Mouse (Mus musculus) left cerebral cortex, postnatal 14 days (tissue): Measurements from ENCODE around the gene Ceacam20. TPM values are rescaled to one million over a fixed set of nuclear protein-coding genes. Genes with fewer than 3 reads are reported as not detected.
"Not testable (repeated sequence)": the region's sequence is repeated elsewhere in the genome, so short reads cannot be mapped to it uniquely, and the experiment has no call there.

ENCODE experiments used
- DNase-seq, 2 experiments: peaks; one replicate each; pipeline ENCODE4 v3.0.0; 2021 to 2022; ENCODE audit warnings: low spot score in 2 of 2, mixed read lengths in 1 of 2
- intact Hi-C: fragments of 180-260 bp; cut with DNase I; formaldehyde crosslinking; loops from one replicate; pipeline ENCODE4 v1.15.1; 2025
- long read RNA-seq, 2 experiments: library from polyadenylated mRNA; stranded (forward); transcript quantifications; one replicate each; pipeline ENCODE4 v2.0.0; 2021
- total RNA-seq, 2 experiments: library from RNA; stranded (reverse); gene quantifications; 2 replicates each; pipeline ENCODE4 v1.2.3; 2021

Ceacam20 gene
- not detected for total RNA-seq
- long read RNA-seq, experiment 1, result 0 reads
- long read RNA-seq, experiment 2, result 0 reads

DNA sequence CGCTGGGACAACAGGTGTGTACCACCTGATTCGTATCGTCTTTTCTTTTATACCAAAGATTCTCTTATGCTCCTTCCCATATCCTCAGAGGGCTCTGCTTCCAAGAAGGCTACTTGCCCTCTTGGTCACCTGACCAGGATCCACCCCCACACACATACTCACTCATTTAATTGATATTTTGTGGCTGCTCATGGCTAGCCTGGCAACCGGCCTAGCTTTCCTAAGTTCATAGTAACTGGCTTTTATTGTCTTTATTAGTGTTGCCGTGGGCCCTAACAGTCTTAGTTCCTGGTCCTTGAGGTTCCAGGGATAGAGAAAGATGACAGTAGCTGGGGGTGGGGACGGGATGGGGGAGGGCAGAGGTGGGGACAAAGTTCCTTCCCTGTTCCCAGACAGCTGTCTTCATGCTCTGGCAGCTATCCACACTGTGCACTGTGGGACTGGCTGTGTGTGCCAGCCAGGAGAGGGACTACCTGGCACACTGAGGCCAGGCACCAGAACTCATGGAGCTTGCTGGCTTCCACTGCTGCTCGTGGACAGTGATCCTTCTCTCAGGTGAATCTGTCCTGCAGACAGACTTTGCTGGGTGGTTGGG lies at the start of gene Ceacam20:
Gene Ceacam20, plus strand, starts transcription at position 428 of the 595 bp plus-strand sequence.
- DNase-seq, result no peak
- intact Hi-C loops, result no loop called here

DNA sequence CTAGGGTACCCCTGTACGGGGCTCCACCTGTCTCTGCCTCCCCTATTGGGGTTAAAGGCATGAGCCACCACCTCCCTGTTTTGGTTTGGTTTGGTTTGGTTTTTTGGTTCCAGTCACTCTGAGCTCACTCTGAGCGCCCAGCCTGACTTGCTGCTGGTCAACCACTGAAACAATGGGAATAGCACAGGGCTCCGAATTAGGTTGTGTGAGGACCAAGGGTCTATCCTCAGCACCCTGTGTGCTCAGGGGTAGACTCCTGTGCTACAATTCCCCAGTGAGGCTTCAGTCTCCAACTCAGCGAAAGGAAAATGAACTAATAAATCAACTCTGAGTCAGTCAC lies 45.1 kb upstream of the Ceacam20 start:
- intact Hi-C loops, result no loop called here
- DNase-seq, result no peak

DNA sequence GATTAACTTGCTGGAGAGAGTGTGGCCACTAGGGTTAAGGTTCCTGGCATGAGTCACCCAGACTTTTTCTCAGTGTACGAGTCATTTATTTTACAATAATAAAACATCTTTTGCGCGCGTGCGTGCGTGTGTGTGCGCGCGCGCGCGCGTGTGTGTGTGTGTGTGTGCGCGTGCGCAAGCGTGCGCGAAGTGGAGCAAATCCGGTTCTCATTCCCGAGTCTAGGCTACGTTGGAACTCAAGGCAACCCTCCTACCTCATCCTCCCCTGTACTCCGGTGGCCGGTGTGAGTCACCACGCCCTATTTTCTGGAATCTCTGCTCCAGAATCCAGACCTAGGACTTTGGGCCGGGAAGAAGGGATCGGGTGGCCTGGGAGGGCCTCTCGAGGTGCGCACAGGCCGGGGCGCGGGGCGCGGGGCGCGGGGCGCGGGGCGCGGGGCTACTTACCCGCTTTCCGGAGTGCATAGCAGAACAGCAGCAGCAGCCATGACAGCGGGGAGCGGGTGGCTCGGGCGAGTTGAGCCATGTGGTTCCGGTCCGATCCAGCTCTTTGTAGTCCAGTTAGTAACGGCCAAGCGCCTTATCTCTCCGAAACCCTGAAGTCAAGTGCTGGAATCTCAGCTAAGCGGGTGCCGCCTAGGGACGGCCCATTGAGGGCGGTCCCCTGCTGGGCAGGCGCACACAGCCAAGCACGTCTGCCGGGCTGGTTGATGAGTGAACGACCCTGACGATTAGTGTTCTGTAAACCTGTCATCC lies 44.5 kb upstream of the Ceacam20 start, which contains the start of gene Pvr:
Gene Pvr, minus strand, starts transcription at position 655 of the 756 bp plus-strand sequence.
- peak; percentile 75 to 80 for DNase-seq
- intact Hi-C loops, result no loop called here

DNA sequence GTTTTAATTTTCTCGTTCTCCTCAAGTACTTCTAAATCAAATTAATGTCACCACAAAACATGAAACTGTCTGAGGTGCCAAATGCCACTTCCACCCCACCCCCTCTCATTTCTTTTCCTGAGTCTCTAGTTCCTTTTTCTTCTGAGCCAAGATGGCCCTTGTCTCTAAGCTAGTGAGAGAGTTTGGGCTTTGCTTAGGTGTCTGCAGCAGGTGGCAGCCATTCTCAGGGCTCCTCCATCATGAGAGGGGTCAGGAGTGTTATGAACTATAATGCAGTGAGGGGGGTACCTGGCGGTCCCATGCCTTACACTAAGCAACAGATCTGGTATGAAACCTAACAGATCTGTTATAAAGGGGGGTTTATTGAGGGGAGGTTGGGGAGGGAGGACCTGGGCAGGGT lies 41.9 kb upstream of the Ceacam20 start:
- DNase-seq, result no peak
- intact Hi-C loops, result no loop called here

DNA sequence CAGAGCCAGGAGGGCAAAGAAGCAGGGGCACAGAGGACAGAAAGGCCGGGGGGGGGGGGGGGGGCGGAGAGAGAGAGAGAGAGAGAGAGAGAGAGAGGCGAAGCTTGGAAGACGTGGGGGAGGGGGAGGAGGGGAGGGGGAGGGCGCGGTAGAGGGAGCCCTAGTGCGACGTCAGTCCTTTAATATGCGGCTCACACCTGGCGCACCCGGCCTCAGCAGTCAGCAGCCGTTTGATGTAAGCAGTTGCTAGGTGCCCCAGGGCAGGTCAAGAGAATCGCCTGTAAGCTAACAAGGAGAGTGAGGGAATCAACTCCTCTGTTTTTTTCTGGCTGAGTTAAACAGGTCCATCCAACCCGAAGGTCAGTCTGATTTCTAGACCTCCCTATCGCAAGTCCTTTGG lies 41.4 kb upstream of the Ceacam20 start:
- intact Hi-C loops, result no loop called here
- DNase-seq, result no peak

DNA sequence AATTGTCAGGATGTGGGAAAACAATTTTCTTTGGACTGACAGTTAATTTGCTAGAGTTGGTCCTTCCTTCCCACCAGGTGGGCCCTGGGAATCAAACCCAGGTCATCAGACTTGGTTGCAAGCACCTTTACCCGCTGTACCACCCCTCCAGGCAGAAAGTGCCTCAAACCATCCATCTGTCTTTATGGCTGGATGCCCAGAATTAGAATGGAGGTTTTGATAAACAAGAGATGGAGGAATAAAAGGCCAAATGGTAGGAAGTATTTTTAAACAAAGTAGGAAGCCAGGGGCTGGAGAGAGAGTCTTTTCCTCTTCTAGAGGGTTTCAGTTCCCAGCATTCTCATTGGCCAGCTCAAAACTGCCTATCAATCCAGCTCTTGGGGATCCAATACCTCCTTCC lies 39.8 kb upstream of the Ceacam20 start:
- no peak for DNase-seq
- intact Hi-C loops, result no loop called here

DNA sequence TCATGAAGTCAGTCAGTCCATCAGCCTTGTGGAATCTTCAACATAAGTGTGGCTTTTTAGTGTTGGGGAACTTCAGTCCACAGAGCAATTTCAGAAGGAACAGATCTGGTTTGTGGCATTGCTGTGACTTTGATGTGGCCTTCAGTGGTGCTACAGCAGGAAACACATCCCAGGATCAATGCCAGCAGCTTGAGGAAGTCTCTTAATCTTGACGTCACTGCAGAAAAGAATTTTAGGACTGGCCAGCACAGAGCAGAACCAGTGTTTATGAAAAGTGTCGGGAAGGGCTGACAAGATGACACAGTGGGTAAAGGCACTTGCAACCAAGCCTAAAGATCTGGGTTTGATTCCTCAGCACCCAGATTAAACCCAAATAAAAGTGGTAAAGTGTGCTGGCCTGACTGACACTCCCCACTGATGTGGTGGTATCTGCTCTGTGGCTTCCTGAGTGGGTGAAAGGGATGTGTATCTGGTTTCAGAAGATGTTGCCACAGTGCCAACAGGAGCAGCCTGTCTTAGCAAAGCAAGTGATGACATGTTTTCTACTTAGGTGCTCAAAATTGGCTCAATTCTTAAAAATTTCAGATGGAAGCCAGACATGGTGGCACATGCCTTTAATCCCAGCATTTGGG lies 38.2 kb upstream of the Ceacam20 start:
- intact Hi-C loops, result no loop called here
- DNase-seq, result no peak

DNA sequence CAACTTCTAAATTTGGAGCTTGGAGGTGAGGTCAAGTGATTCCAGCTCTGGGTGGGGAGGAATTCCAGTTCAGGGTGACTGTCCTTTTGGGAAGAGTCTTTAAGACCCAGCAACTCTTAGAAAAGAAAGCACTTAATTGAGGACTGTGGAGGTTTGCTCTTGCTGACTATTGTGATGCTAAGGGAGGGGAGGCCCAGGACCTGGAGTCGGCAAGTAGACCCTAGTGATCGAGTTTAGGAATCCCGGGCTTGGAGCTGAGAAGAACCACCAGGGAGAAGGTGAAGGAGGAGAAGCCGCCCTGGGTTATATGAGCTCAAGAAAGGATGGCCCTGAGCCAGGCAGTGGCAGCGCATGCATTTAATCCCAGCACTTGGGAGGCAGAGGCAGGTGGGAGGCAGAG lies 36.7 kb upstream of the Ceacam20 start:
- DNase-seq, result no peak
- intact Hi-C loops, result no loop called here

DNA sequence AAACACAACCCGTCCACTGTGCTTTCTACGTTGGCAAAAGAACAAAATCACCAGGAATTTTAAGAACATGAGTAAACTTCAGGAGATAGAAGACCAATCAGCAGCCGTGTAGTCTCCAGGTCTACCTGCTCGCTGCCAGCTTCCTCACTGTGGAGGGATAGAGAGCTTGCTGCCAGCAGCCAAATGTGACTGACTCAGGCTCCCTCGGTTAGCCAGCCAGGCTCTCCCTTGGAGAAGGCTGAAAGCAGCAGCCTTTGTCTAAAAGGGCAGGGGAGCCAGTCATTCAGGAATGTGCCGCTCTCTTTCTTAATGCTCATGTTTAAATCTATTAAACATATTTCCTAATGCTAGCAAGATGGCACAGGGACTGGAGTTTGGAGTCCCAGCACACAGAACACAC lies 34.7 kb upstream of the Ceacam20 start:
- intact Hi-C loops, DNase-seq: not testable (repeated sequence)

DNA sequence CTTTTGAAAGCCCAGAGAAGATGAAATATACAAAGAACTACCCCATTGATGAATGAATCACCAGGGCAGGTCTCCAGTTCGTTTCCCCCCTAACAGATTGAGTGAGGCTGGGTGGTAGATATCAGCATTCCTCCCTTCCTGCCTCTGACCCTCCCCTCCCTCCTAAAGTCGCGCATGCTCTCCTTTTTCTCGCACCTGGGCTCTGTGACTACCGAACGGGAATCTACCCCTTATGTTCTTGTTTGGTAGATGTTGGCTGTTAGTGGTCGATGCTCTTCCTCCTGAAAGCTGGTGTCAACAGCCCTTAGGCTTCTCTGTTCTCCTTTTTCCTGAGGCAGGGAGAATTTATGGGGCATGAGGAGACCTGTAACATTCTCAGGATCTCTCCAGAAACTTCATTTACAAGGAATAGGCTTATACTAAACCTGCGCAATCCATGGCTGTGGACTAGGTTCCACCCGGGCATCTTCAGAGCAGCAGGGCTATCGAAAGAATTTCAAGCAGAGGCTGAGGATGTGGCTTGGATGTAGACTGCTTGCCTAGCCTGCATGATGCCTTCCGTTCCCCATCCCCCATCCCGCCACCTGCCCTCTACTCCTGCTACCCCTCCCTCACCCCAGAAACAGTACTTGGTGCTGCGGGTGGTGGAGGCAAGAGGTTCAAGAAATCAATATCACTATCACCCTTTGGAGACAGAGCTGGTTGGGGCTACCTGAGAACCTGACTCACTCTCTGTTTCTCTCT lies 32.9 kb upstream of the Ceacam20 start:
- no peak for DNase-seq
- intact Hi-C loops, result no loop called here

DNA sequence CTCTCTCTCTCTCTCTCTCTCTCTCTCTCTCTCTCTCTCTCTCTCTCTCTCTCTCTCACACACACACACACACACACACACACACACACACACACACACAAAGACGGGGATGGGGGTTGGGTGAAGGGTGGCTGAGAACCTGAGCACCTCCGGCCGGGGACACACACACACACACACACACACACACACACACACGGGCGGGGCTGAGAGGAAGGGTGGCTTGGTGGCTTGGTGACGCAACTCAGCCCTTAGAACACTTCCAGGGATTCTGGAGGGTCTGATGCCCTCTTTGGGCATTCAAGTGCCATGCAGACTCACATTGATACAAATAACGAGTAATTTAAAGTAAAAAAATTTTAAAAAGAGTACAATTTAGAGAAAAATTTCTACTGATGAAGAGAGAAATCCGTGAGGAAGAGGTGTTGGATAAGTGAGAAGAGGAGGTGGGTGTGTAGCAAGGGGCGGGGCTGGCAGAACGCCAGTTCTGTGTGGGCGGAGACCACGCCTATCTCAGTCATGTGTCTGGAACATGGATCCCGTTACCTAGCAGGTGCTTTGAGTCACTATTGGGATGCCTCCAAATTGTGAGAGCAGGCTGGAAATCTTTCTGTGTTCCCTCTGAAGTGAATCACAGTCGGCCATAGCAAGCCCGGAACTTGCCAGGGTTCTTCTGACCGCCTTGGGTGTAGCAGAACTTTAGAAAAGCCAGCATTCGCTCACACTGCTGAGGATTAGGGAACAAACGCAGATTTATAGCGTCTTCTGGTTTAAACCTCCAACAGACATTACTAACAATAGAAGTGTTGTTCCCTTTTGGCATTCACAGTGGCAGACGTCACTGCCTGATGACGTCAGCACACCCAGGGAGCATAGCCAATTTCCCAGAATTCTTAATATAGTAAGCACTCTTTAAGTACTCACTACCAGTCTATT lies 32.1 kb upstream of the Ceacam20 start:
- intact Hi-C loops, result no loop called here
- peak; percentile 83 to 95 for DNase-seq

DNA sequence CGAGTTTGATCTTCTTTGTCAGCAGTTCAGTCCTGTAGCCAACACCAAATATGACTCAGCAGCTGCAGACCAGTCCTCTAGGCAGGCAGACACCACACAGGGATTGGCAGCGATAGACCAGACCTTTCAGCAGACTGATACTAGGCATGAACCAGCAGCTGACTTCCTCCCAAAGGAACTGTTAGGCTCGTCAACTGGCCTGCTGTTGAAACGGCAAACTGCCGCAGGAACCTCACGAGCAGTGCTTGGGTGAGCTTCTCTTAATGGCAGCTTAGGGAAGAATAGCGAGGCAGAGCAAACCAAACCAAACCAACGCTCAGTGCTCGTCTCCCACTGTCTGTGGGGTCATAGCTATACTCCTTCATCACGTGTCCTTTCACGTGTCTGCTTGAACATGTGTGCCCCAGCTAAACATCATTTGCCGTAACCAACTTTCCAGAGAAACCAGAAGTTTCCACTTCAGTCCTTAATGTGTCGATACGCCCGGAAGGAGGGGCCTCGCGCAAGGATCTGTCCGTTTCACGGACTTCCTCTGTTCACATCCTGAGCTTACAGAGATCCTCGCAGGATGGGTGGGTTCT lies 30.0 kb upstream of the Ceacam20 start:
- intact Hi-C loops, result no loop called here
- DNase-seq, result no peak

DNA sequence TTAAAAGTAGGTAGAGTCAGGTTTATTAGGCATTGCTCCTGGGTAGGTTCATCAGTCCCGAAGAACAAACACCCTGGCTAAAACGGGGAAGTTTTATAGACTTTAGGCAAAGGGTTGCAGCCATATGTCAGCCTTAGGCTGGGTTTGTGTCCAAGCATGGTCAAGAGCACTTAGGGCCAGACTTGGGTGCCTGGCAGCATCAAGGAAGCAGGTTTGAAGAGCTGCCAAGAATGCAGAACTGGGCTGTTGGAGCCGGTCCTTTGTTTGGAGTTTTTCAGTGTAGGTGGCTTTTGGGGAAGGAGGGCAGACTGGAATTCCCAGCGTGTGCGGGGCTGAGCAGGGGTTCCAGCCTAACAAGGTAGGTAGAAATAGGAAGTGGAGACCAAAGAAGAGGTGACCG lies 29.3 kb upstream of the Ceacam20 start:
- intact Hi-C loops, result no loop called here

DNA sequence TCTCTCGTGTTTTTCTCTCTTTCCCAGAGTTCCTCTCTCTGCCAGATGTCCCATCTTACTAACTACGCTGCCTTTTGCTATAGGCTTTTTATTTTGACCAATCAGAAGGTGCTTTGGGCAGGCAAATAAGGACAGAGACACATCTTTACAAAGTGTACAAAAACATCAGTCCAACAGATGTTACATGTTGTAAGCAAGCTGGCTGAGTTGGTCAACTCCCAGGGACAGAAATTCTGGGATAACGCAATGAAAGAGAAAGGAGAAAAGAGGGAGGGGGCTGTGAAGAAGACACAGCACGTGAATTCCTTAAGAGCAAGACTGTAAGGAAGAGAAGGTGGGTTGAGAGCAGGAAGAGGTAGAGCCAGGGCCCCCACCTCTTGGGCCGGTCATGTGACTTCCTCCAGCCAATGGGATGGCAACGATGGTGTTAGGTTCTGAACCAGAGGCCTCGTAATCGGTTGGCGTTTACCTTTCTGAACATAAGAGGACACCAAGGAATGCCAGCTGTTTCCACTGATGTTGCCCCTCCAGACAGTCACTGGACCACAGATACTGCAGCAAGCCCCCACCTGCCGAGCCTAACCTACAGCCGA lies 27.9 kb upstream of the Ceacam20 start:
- intact Hi-C loops, result no loop called here
- no peak for DNase-seq

More for the DNA sequence above, 29.3 kb upstream of the Ceacam20 start:
- no peak for DNase-seq

DNA sequence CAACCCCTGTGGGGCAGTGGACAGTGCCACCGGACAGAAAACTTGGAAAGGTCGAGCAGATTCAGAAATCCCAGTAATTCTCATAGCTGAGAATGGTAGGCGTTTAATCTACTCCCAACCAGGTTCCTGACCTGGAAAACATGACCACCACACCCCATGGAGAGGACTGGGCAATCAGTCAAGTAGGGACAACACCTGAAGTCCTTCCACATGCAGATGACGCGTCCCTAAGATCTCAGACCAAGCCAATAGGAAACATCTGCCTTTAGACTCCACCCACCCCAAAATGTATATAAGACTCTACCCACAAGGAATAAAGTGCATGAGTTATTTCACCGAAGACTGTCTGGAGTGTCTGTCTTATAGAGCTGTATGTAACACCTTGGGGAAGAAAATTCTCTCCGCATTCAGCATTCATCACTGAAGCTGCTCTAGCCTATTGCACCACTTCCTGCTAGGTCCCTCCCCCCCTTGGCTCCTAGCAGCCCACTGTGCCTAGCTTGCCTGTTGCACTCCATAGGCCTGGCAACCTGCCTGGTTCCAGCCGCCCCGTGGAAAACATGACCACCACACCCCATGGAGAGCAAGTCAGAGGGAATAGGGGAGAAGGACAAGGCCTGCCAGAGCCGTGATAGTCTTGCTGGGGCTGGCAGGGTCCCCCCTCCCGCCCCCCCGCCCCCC lies 25.5 kb upstream of the Ceacam20 start:
- intact Hi-C loops, result no loop called here

DNA sequence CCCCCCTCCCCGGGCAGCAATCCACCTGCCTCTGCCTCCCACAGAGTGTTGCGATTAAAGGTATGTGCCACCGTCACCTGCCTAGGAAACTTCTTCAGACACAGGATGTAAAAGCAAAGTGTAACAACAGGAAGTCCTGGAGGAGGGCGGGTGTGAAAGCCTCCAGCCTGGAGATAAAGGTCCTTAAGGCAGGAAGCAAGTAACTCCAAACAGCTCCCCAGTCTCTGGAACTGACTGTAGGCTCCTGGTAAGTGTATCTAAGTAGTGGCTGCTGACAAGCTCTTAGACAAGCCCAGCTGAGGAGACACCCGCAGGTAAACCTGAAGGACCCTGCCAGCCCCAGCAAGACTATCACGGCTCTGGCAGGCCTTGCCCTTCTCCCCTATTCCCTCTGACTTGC lies 25.0 kb upstream of the Ceacam20 start:
- intact Hi-C loops, result no loop called here
- no peak for DNase-seq

More for the DNA sequence above, 25.5 kb upstream of the Ceacam20 start:
- DNase-seq, result peak; percentile 33 to 59

DNA sequence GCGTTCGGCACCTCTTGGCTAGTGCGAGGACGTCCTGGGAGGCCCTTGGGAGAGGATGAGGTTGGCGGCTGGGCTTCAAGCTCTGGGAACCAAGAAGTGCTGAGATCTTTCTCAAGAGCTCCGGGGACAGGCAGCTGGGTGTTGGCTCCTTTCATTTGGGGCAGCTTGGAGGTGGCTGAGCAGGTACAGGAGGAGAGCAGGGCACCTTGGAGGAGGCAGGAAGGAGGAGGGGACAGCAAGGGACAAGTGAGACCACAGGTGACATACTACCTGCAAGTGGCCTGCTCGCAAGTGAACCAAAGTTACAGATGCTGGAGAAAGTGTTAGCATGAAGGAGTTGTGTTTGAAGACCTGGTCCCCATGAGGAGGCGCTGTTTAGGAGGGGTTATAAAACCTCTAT lies 20.5 kb upstream of the Ceacam20 start:
- no peak for DNase-seq
- intact Hi-C loops, result no loop called here

DNA sequence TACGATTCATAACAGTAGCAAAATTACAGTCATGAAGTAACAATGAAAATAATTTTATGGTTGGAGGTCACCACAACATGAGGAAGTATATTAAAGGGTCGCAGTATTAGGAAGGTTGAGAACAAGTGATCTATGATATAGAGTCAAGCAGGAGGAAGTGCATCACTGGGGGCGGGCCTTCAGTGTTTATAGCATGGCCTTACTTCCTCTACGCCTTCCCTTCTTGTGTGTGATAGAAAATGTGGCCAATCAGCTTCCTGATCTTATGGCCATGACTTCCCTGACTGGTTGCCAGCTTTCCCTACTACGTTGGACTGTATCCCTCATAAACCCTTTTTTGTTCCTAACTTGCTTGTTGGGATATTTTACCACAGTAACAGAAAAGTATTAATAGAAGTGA lies 20.0 kb upstream of the Ceacam20 start:
- intact Hi-C loops, result no loop called here

More for the DNA sequence above, 20.0 kb upstream of the Ceacam20 start:
- DNase-seq, result no peak
